Mouse (Mus musculus) megakaryocyte-erythroid progenitor cell, adult 5-6 weeks (primary cell): ENCODE measurements around the gene Trib2. TPM values are rescaled to one million over a fixed set of nuclear protein-coding genes. Genes with fewer than 3 reads are reported as not detected.

Experiments
- ATAC-seq: replicated peaks from 2 replicates; pipeline ENCODE4 v1.8.0; 2016; ENCODE audit warnings: mild to moderate bottlenecking, inconsistent platforms; ENCODE audit not compliant: severe bottlenecking, poor library complexity, low FRiP score, low TSS enrichment
- total RNA-seq, 2 experiments: library from RNA; stranded (forward) in 1 of 2; stranded (reverse) in 1 of 2; fragments of 200-1000, 215-1000 nt in 1 of 2; fragments of >200 nt in 1 of 2; fragmentation: Nextera tagmentation in 1 of 2; gene quantifications; 2 replicates each; pipeline ENCODE4 v1.2.3; 2014 to 2017

Trib2 gene
- total RNA-seq (2014; fragmentation: Nextera tagmentation) (55.7 and 71.0 TPM in 2 replicates), total RNA-seq (2017) (55.4 and 84.4 TPM in 2 replicates)

- peak; percentile 74 for ATAC-seq
Observed at GRCm38 (mm10) chr12:15816740-15817178, at the start of gene Trib2. Gene Trib2, minus strand, starts transcription at chr12:15816922.

DNA sequence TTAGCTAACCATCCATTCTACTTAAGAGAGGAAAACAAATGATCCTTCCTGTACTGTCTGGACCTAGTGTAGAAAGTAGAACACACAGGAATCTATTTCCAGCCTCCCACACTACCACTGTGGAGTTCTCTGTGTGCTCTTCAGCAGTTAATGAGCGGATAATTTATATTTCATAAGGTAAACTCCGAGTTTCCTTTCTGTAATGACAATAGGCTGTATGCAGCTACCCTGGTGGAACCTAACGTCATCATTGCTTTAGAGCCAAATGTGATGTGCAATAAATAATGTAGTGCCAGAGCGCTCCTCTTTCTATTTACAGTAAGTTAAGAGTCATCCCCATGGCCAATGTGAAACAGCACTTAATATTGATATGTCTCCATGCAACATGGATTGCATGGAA is 41.3 kb upstream of the Trib2 start:
- no peak for ATAC-seq

DNA sequence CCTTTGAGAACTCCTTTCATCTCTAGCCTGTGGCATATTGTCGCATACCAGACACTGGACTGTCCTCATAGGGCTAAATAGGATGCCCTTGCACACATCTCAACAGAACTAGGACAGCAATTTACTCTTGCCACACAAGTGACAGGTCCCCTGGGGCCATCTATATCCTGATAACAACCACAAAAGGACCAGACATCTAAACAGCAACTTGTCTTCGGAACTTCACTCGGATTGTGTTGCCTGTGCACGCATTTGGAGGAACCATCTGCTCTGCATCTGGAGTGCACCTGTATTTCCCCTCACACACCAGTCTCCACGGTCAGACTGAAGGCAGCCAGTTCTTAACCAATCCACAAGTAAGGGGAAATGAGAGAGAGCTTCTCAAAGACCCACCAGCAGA is 39.2 kb upstream of the Trib2 start:
- ATAC-seq, result no peak

DNA sequence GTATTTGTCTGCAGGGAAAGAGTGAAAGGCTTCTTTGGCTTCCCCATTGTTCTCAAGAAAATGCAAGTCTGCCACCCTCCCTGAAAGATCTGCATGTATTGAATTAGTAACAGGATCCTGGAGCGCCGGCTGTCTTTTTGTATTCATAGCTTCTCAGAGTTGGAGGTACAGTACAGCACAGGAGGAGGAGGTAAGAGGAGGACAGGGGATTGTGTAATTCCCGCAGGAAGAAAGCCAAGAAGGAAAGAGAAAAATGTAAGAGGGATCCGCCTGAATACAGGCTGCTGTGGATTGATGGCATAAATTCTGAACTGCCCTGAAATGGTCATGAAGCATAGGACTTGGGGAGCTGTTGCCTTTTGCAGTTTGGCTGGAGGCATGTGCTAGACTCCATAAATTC is 36.1 kb upstream of the Trib2 start:
- ATAC-seq, result no peak

- no peak for ATAC-seq
Observed at GRCm38 (mm10) chr12:15852031-15852430, 35.3 kb upstream of the Trib2 start.

GRCm38 (mm10) chr12:15850441-15850895 is 33.7 kb upstream of the Trib2 start:
- no peak for ATAC-seq

- no peak for ATAC-seq
Observed at GRCm38 (mm10) chr12:15849861-15850294, 33.2 kb upstream of the Trib2 start.

DNA sequence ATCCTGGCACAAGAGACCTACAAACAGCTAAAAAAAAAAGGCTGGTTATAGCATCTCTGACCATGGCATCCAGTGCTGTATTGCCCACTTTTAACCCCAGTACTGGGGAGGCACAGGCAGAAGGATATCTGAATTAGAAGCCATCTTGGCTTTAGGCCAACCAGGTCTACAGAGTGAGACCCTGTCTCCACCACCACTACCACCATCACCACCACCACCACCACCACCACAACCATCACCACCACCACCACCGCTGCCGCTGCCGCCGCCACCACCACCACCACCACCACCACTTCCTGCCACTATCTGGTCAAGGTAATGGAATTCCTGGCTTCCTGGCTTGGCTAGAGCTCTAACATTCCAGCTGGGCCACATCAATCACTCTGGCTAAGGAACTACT is 31.7 kb upstream of the Trib2 start:
- no peak for ATAC-seq

GRCm38 (mm10) chr12:15844701-15845100 is 28.0 kb upstream of the Trib2 start:
- no peak for ATAC-seq

- no peak for ATAC-seq
Observed at GRCm38 (mm10) chr12:15840864-15841557, 24.3 kb upstream of the Trib2 start.

DNA sequence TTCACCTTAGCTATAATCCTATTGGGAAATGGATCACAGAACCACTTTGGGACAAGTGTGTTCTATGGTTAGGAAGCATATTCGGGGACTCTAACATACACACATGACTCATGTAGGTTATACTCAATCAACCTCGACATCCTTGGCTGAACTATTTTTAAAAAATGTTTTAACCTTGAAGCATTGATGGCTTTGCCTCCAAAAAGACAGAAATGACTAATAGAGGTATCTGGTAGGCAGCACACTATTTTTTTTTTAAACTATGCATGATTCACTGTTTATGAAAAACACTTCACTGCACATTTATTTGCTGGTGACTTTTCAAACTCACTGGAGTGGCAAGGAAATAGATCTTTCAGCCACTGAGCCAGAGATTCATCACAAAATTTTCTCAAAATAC is 21.5 kb upstream of the Trib2 start:
- no peak for ATAC-seq

GRCm38 (mm10) chr12:15837566-15837965 is 20.8 kb upstream of the Trib2 start:
- no peak for ATAC-seq

DNA sequence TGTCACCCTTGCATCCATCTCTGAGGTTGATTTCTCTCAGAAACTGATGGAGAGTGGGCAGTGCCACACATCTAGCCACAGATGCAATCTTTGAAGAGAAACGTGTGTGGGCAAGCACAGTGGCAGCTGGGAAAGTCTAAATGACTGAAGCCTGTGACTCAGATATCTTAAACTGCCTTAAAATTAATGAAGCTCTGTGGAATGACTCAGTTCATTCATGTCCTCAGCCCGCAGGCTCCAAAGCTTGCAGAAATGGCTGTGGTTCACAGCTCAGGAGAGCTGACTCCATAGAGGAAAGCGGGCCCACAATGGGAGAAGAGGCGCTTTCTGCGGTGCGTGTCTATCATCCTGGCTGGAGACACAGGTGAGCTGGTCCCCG is 15.9 kb upstream of the Trib2 start:
- ATAC-seq, result no peak

DNA sequence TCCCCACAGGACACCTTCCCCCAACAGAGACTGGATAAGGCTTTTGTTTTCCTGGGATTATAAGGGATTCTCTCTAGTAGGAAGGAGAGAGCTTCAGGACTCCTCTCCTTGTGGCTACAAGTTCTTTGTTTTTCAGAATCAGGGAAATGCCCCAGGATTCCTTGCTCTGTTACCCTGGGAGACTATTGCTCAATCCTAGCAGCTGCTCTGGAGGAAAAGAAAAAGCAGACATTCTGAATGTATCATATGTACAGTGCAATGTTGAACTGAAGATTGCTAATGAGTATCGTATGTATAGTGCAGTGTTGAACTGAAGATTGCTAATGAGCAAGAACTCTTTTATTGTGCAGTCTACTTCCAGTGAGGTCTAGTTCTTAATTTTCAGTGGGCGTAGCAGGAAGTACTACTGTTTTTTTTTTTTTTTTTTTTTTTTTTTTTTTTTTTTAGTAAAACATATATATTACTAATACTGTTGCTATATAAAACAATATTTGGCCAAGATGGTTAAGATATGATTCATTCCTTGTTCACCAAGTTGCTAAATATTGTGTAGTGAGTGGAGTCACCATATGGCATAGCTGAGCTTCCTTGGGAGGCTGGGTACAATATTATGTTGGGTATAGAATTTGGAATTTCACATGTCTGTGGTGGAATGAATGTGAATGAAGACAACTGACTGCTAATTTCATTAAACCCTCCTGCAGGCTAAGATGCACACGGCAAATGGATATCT is 15.4 kb upstream of the Trib2 start:
- no peak for ATAC-seq

GRCm38 (mm10) chr12:15830750-15831149 is 14.0 kb upstream of the Trib2 start:
- no peak for ATAC-seq

DNA sequence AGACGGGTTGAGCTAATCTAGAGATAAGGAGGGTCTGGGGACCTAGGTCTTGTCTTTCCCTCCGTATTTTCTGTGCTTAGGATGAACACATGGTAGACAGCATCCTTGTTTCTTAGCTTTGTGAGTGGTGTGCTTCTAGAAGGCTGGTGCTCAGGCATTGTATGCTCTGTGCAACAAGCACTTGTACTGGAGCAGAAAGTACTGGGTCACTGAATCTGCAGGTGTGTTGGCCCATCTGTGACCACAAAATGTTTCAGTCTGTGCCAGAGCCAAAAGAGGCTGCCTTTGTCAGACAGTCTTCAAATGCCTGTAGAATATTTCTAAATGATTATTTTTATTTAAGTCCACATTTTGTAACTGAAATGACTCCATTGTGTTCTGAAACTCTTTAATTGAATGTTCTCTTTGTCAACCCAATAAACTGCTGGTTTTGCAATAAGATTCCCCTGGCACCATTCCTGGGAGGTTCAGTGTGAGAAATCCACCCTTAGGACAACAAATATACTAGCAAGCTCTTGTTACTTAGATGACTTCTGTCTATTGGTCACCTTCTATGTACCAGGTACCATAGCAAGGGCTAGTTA is 12.2 kb upstream of the Trib2 start:
- no peak for ATAC-seq

GRCm38 (mm10) chr12:15821019-15821418 is 4.3 kb upstream of the Trib2 start:
- no peak for ATAC-seq

DNA sequence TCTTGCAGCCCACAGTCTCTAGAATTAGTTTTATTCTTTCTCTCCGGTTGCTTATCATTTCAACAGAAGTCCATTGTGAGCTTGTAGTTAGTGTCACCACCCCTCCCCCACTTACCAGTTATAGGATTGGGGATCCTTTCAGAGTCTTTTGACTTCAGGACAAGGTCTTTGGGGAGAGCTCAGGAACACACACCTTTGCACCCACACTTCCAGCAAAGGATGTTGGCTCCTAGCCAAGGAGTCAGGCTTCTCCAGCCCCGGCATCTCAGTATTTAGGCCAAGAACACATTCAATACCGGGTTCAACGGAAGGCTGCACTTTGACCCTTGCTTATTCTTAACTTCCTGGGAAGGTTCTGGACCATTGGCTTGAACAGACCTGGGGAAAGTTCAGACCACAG is 643 bp upstream of the Trib2 start:
- no peak for ATAC-seq

GRCm38 (mm10) chr12:15816254-15816605 is 492 bp downstream of the Trib2 start:
- ATAC-seq, result peak; percentile 29

- ATAC-seq, result peak; percentile 16
Observed at GRCm38 (mm10) chr12:15815576-15816253, 1.0 kb downstream of the Trib2 start.
